Mouse (Mus musculus) CH12.LX (cell line): ENCODE measurements around the gene Dcpp2.

Source experiments
- CHD2 ChIP-seq: IDR thresholded peaks from 2 replicates; pipeline ENCODE4 v1.6.1; 2011; ENCODE audit warnings: low read length, improper control_type of control experiment
- CTCF ChIP-seq, 2 experiments: IDR thresholded peaks in 1 of 2; conservative IDR thresholded peaks in 1 of 2; 2 replicates each; pipeline ENCODE4 v1.5.1; 2011 to 2012; ENCODE audit warnings: low read depth in 2 of 2, low read length in 2 of 2, improper control_type of control experiment in 1 of 2, inconsistent platforms in 1 of 2, mild to moderate bottlenecking in 1 of 2, moderate library complexity in 1 of 2

GRCm38 (mm10) chr17:23850028-23850427 is 30.7 kb upstream of the Dcpp2 start:
- no peak for TF ChIP-seq CHD2
- TF ChIP-seq CTCF (conservative IDR thresholded peaks at IDR 0.05 in 1 of 2, IDR thresholded peaks at IDR 0.05 in 1 of 2; ENCODE audit: low read depth in 2 of 2, low read length in 2 of 2) = peak; percentile 12 to 61; a peak in 2 of 4 replicates
